Mouse (Mus musculus): ENCODE results near the gene Kif14.

DNA sequence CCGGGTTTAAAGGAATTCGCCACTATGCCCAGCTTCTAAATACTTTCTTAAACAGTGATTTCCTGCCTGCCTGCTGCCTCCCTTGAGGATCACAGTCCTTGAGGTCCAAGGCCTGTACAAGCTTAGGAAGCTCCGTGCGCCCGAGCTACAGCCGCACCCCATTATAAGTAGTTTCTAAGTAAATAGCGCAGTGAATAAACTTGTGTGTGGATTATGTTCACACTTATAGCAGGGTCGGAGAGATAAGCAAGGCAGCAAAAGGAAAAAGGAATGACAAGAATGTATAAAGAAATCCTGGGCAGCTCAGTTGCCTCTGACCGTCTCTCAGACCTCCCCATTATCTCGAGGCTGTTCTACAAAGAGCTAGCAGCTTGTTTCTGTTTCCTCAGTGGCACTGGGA is 95.7 kb downstream of the Kif14 start:
- TF ChIP-seq SMC3 (IDR thresholded peaks at IDR 0.05; ENCODE audit: low read depth, low read length) (no peak), USF1 (IDR thresholded peaks at IDR 0.05; ENCODE audit: low read depth, low read length) (no peak), MAZ (IDR thresholded peaks at IDR 0.05; ENCODE audit: low read depth, low read length) (no peak), CTCF (IDR thresholded peaks at IDR 0.05 in 2 of 3, conservative IDR thresholded peaks at IDR 0.05 in 1 of 3; ENCODE audit: control insufficient read depth in 1 of 3, insufficient read depth in 1 of 3, low read depth in 2 of 3, low read length in 3 of 3, poor library complexity in 1 of 3, severe bottlenecking in 1 of 3) (no peak), ZC3H11A (IDR thresholded peaks at IDR 0.05; ENCODE audit: low read depth, low read length) (no peak), HCFC1 (IDR thresholded peaks at IDR 0.05; ENCODE audit: low read depth, low read length) (no peak), POLR2A (IDR thresholded peaks at IDR 0.05; ENCODE audit: control insufficient read depth in 1 of 2, insufficient read depth in 1 of 2, low read depth in 1 of 2, low read length in 2 of 2, poor library complexity in 1 of 2) (no peak), EP300 (IDR thresholded peaks at IDR 0.05; ENCODE audit: low read depth in 1 of 2, low read length in 2 of 2) (no peak), GATA1 (IDR thresholded peaks at IDR 0.05; ENCODE audit: low read depth, low read length) (no peak), MYB (IDR thresholded peaks at IDR 0.05; ENCODE audit: low read depth, low read length) (no peak), CHD2 (IDR thresholded peaks at IDR 0.05; ENCODE audit: low read length) (no peak), ETS1 (IDR thresholded peaks at IDR 0.05; ENCODE audit: low read depth, low read length) (no peak), GABPA (IDR thresholded peaks at IDR 0.05; ENCODE audit: low read depth, low read length) (no peak)
